Mouse (Mus musculus): Measurements from ENCODE around the gene Tbk1. TPM values are rescaled to one million over a fixed set of nuclear protein-coding genes. Genes with fewer than 3 reads are reported as not detected.
A peak's percentile ranks its signal among the peaks of the same experiment; 100 is the strongest.

Gene Tbk1
- polyA plus RNA-seq, 1 experiment from 2014 or later, result 38.6 TPM

DNA sequence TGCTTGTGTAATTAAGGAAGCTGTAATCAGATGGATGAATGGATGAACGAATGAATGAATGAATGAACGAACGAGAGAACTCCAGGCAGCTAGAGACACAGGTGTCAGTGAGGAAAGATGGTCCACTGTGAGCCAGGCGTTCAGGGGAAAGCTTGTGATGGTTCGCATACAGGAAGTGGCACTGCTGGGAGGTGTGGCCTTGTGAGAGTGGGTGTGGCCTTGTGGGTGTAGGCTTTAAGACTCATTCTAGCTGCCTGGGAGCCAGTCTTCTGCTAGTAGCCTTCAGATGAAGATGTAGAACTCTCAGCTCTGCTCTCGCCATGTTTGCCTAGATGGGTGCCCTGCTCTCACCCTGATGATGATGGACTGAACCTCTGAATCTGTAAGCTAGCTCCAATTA is 59.5 kb downstream of the Tbk1 start:
- H3K4me1 ChIP-seq (ENCODE audit: control insufficient read depth, insufficient read depth, low read length), result no peaks in the 10 kb centered on the region
- no peak overlapping the region for H3K9ac ChIP-seq (replicated peaks; ENCODE audit: low read depth, low read length)
- H3K4me3 ChIP-seq (ENCODE audit: low read depth, low read length), result no peak overlapping the region
- WGBS, result 93% methylated on average over 6 of the region's 6 CpGs
- H3K27ac ChIP-seq (ENCODE audit: low read length), result no peak overlapping the region
- H3K36me3 ChIP-seq (ENCODE audit: control insufficient read depth, insufficient read depth, low read length), result no peaks in the 10 kb centered on the region
- ATAC-seq (ENCODE audit: insufficient number of reproducible peaks, insufficient read depth, low FRiP score, low read depth), result no peak
- H3K4me2 ChIP-seq (replicated peaks; ENCODE audit: low read depth, low read length), result no peak overlapping the region
- no peaks in the 10 kb centered on the region for H3K27me3 ChIP-seq (ENCODE audit: control insufficient read depth, insufficient read depth, low read length)
- H3K9me3 ChIP-seq (ENCODE audit: control insufficient read depth, low read depth, low read length), result no peaks in the 10 kb centered on the region

DNA sequence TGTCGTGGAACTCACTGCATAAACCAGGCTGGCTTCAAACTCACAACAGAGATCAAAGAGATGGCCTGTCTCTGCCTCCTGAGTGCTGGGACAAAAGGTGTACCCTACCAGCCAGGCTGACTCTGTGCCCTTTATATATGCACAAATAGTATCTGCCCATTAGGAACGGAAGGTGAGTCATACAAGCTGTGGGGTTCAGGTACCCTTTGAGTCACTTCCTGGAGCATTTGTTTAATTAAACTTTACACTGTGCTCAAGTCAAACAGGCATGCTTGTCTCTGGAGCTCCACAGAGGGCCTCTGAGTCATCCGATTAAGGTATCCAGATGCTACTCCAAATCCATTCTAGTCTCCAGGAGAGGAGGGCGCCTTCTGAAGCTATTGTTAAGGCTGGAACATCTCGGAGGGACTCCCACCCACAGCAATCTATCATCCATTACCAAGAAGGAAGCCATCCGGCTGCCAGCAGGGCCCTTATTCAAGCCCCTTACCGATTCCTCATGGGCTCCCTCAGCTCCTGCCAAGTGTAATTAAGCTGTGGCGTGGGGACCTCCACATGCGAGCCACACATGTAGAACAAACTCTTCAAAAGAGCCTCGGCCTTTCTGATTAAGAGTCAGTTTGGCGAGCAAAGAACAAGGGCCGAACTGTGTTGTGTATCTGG is 65.5 kb downstream of the Tbk1 start:
- 0 out of 2 replicates have a peak overlapping the region, but pooled peaks have one; percentile 12 for H3K27ac ChIP-seq (ENCODE audit: low read length)
- H3K36me3 ChIP-seq (ENCODE audit: control insufficient read depth, insufficient read depth, low read length), result no peaks in the 10 kb centered on the region
- no peak overlapping the region for H3K9ac ChIP-seq (replicated peaks; ENCODE audit: low read depth, low read length)
- H3K4me2 ChIP-seq (replicated peaks; ENCODE audit: low read depth, low read length), result no peak overlapping the region
- WGBS, result 22% methylated on average over 12 of the region's 12 CpGs
- no peaks in the 10 kb centered on the region for H3K9me3 ChIP-seq (ENCODE audit: control insufficient read depth, low read depth, low read length)
- no peak overlapping the region for H3K4me3 ChIP-seq (ENCODE audit: low read depth, low read length)
- peaks cover 3% of the 10 kb centered on the region for H3K4me1 ChIP-seq (ENCODE audit: control insufficient read depth, insufficient read depth, low read length)
- peak; percentile 79 for ATAC-seq (ENCODE audit: insufficient number of reproducible peaks, insufficient read depth, low FRiP score, low read depth)
- no peaks in the 10 kb centered on the region for H3K27me3 ChIP-seq (ENCODE audit: control insufficient read depth, insufficient read depth, low read length)

DNA sequence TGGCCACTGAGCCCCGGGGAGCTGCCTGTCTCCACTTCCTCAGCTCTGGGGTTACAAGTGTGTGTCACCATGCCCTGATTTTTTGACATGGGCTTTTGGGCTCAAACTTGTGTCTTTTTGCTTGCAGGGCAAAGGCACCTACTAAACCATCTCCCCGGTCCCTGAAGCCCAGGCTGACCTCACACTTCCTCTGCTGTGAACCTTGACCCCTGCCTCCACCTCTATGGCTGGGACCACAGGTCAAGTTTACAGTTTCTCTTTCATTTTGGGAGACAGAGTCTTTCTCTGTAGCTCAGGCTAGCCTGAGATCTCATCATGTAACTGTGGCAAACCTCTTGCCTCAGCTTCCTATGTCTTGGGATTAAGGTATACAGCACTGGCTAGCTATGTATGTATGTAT is 66.9 kb downstream of the Tbk1 start:
- H3K4me1 ChIP-seq (ENCODE audit: control insufficient read depth, insufficient read depth, low read length), result peaks cover 3% of the 10 kb centered on the region
- H3K4me2 ChIP-seq (replicated peaks; ENCODE audit: low read depth, low read length), result no peak overlapping the region
- no peak for ATAC-seq (ENCODE audit: insufficient number of reproducible peaks, insufficient read depth, low FRiP score, low read depth)
- no peaks in the 10 kb centered on the region for H3K36me3 ChIP-seq (ENCODE audit: control insufficient read depth, insufficient read depth, low read length)
- no peak overlapping the region for H3K9ac ChIP-seq (replicated peaks; ENCODE audit: low read depth, low read length)
- H3K4me3 ChIP-seq (ENCODE audit: low read depth, low read length), result no peak overlapping the region
- H3K27ac ChIP-seq (ENCODE audit: low read length), result no peak overlapping the region
- no peaks in the 10 kb centered on the region for H3K27me3 ChIP-seq (ENCODE audit: control insufficient read depth, insufficient read depth, low read length)
- WGBS, result 64% methylated on average over 2 of the region's 2 CpGs
- no peaks in the 10 kb centered on the region for H3K9me3 ChIP-seq (ENCODE audit: control insufficient read depth, low read depth, low read length)

DNA sequence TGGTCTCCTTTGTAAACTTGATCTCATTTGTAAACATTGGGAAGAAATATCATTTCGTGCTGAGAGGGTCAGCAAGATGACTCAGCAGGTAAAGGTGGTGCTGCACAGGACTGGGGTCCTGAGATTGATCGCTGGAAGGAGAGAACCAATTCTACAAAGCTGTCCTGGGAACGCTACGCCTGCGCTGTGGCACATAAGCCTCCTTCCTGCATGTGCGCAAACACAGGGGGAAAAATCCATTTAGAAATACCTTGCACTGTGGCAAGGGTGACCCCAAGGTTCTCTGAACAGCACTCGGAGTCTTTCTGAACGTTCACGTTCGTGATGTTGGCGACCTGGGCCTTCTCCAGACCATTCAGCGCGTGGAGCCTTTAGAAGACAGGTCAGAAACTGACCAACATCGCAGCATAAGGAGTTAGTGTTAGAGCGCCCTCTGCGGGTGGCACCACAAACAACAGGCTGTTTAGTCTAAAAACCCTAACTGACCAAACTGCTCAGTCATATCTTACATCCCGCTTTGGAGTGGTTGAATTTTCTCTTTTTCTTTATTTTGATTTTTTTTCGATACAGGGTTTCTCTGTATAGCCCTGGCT is 70.5 kb downstream of the Tbk1 start:
- H3K27ac ChIP-seq (ENCODE audit: low read length), result peak overlapping the region; percentile 40; the same call in 1 of the 2 replicates
- no peaks in the 10 kb centered on the region for H3K36me3 ChIP-seq (ENCODE audit: control insufficient read depth, insufficient read depth, low read length)
- 0 out of 2 replicates have a peak, but pooled peaks have one; percentile 17 for ATAC-seq (ENCODE audit: insufficient number of reproducible peaks, insufficient read depth, low FRiP score, low read depth)
- no peak overlapping the region for H3K4me2 ChIP-seq (replicated peaks; ENCODE audit: low read depth, low read length)
- H3K9ac ChIP-seq (replicated peaks; ENCODE audit: low read depth, low read length), result no peak overlapping the region
- H3K9me3 ChIP-seq (ENCODE audit: control insufficient read depth, low read depth, low read length), result no peaks in the 10 kb centered on the region
- WGBS, result 26% methylated on average over 18 of the region's 18 CpGs
- no peak overlapping the region for H3K4me3 ChIP-seq (ENCODE audit: low read depth, low read length)
- no peaks in the 10 kb centered on the region for H3K27me3 ChIP-seq (ENCODE audit: control insufficient read depth, insufficient read depth, low read length)
- H3K4me1 ChIP-seq (ENCODE audit: control insufficient read depth, insufficient read depth, low read length), result peaks cover under 1% of the 10 kb centered on the region

DNA sequence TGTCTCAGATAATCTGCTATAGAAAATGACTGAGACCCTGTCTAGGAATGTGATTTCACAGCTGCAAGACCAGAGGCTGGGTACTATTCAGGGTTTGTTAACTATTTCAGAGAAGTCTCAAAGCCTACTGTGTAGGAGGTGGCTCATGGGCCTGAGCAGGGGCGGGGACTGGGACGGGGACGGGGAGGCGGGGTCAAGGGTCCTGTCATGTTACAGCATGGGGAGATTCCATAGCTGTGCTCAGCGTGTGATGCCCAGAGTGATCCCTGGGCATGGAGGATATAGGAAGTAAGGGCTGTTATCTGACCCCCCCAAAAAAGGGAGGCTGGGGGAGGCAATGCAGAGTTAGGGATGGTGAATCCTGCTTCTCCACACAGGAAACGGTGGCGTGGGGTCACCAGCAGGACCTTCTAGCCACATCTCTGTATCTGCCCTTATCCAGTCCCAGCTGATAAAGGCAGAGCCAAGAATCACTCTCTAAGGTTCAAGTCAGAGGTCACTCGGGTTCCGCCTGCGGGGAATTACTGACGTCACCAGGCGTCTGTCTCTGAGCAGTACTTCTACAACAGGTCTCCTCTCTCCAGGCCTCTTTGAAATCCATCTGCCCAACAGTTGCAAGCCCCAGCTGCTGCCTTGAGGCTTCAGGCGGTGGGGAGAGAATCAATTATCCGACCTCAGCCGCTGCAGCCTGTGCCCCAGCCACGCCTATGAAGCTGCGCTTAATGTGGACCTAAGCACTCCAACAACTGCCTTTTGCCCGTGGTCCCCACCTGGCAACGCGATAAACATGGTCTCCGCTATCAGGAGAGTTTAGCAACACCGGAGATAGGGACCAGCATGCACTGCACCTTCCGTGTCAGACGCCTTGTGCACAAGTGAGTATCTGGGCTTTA is 76.6 kb downstream of the Tbk1 start:
- WGBS, result 15% methylated on average over 24 of the region's 24 CpGs
- no peaks in the 10 kb centered on the region for H3K9me3 ChIP-seq (ENCODE audit: control insufficient read depth, low read depth, low read length)
- peak; percentile 53 for ATAC-seq (ENCODE audit: insufficient number of reproducible peaks, insufficient read depth, low FRiP score, low read depth)
- no peak overlapping the region for H3K4me3 ChIP-seq (ENCODE audit: low read depth, low read length)
- no peaks in the 10 kb centered on the region for H3K36me3 ChIP-seq (ENCODE audit: control insufficient read depth, insufficient read depth, low read length)
- no peaks in the 10 kb centered on the region for H3K27me3 ChIP-seq (ENCODE audit: control insufficient read depth, insufficient read depth, low read length)
- no peak overlapping the region for H3K9ac ChIP-seq (replicated peaks; ENCODE audit: low read depth, low read length)
- peak overlapping the region; percentile 7; the same call in 1 of the 2 replicates for H3K27ac ChIP-seq (ENCODE audit: low read length)
- peak overlapping the region; percentile 31 for H3K4me2 ChIP-seq (replicated peaks; ENCODE audit: low read depth, low read length)
- peaks cover 20% of the 10 kb centered on the region for H3K4me1 ChIP-seq (ENCODE audit: control insufficient read depth, insufficient read depth, low read length)

DNA sequence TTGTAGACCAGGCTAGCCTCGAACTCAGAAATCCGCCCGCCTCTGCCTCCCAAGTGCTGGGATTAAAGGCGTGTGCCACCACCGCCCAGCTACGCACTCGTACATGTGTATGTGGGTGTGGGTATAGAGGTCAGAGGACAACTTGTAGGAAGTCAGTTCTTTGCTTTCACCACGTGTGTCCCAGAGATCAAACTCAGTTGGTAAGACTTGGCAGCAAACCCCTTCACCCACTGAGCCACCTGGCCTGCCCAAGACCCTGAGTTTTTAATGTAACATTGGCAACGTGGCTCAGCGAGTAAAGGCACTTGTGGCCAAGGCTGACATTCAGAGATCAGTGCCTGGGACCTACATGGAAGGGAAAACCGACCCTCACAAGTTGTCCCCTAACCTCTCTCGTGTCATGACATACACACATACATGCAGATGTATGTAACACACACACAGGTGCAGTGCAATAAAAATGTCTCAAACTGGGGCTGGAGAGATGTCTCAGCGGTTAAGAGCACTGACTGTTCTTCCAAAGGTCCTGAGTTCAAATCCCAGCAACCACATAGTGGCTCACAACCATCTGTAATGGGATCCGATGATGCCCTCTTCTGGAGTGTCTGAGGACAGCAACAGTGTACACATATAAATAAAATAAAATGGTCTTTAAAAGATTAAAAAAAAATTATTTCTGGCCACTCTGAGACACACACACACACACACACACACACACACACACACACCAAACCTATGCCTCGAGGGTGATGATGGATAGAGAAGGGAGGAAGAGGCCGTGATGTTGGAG is 78.6 kb downstream of the Tbk1 start:
- ATAC-seq (ENCODE audit: insufficient number of reproducible peaks, insufficient read depth, low FRiP score, low read depth), result no peak
- Histone ChIP-seq H3K9me3 (ENCODE audit: control insufficient read depth, low read depth, low read length) (no peaks in the 10 kb centered on the region), H3K27ac (ENCODE audit: low read length) (peak overlapping the region; percentile 84; the same call in 1 of the 2 replicates), H3K4me1 (ENCODE audit: control insufficient read depth, insufficient read depth, low read length) (peaks cover 20% of the 10 kb centered on the region), H3K27me3 (ENCODE audit: control insufficient read depth, insufficient read depth, low read length) (no peaks in the 10 kb centered on the region), H3K9ac (replicated peaks; ENCODE audit: low read depth, low read length) (no peak overlapping the region), H3K4me2 (replicated peaks; ENCODE audit: low read depth, low read length) (no peak overlapping the region), H3K4me3 (ENCODE audit: low read depth, low read length) (no peak overlapping the region), H3K36me3 (ENCODE audit: control insufficient read depth, insufficient read depth, low read length) (no peaks in the 10 kb centered on the region)
- 90% methylated on average over 16 of the region's 16 CpGs for WGBS

DNA sequence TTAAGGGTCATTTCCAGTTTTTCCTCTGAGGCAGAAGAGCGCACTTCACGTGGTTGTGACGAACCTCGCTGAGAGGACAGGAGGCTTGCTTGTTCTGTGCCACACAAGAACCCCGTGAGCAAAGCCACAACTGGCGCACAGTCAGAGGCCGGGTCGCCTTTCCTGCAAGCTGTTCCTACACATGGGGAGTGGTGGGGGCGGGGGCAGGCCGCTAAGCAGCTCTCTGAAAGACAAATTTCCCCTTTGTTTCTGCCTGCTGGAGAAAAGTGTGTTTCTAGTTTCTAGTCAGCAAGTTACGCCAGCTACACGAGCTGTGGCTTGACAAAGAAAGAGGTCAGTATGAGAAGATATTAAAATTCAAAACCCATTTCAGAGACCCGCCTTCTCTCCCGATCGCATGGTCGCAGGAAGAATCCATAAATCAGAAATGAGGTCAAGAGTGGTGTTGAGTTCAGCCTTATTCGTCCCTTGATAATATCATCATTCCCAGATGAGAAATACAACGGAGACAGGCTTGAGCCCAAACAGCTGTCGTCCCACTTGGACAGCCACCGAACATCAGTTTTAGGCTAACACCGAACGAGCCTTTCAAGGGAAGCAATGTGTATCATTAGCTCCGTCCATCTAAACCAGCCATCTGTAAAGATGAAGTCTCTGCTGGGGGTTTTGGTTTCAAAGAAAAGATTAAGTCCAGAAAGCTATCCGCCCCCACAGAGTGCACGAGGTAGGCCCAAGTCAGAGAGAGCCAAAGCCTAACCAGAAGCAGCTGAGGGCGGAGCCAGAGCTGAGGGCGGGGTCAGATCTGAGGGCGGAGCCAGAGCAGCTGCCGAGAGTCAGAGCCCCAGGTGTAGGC is 79.6 kb downstream of the Tbk1 start:
- Histone ChIP-seq H3K4me3 (ENCODE audit: low read depth, low read length) (no peak overlapping the region), H3K27ac (ENCODE audit: low read length) (peak overlapping the region; percentile 84), H3K27me3 (ENCODE audit: control insufficient read depth, insufficient read depth, low read length) (no peaks in the 10 kb centered on the region), H3K4me2 (replicated peaks; ENCODE audit: low read depth, low read length) (peak overlapping the region; percentile 19), H3K9ac (replicated peaks; ENCODE audit: low read depth, low read length) (no peak overlapping the region), H3K36me3 (ENCODE audit: control insufficient read depth, insufficient read depth, low read length) (no peaks in the 10 kb centered on the region), H3K9me3 (ENCODE audit: control insufficient read depth, low read depth, low read length) (no peaks in the 10 kb centered on the region), H3K4me1 (ENCODE audit: control insufficient read depth, insufficient read depth, low read length) (peaks cover 20% of the 10 kb centered on the region)
- WGBS, result 25% methylated on average over 29 of the region's 29 CpGs
- ATAC-seq (ENCODE audit: insufficient number of reproducible peaks, insufficient read depth, low FRiP score, low read depth), result peak; percentile 61; the same call in 1 of the 2 replicates
